Mouse (Mus musculus) thymus, postnatal 4 days (tissue): ENCODE measurements at regions not wholly inside any gene's neighbourhood (a gene's known extent, or its start where the extent isn't known, plus 50 kb on each side); places are given as distances from the start of the nearest gene placed in this dataset.
A peak's percentile ranks its signal among the peaks of the same experiment; 100 is the strongest.

Experiments used
- DNase-seq: peaks from one replicate; pipeline ENCODE4 v3.0.0; 2021

DNA sequence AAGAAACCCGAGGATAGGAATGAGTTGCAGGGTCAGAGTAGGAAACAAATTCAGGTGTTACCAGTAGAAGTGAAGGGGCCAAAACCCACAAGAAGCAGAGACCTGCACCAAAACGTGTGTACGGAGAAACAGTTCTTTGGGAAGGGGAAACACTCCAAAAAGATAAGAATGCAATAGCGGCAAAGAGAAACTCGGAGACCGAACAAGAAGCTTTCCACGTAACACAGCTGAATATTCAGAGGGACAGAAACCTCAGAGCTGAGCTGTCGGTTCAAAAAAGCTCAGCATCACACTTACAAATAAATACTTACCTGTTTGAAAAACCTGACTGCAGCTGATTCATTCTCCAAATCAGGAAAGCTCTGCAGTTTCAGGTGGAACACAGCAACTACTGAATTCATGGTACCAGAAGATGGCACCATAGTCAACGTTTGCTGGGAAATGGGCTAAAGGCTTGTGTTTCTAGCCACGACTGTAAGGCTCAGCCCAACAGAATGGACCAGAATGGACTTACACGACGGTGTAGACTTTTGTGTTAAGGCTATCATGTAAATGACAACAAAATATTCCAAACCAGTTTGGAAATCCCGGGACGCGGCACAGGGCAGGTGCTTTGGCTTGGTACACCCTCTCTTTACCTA, 484.9 kb downstream of the Plcl1 start:
- DNase-seq, result no peak

DNA sequence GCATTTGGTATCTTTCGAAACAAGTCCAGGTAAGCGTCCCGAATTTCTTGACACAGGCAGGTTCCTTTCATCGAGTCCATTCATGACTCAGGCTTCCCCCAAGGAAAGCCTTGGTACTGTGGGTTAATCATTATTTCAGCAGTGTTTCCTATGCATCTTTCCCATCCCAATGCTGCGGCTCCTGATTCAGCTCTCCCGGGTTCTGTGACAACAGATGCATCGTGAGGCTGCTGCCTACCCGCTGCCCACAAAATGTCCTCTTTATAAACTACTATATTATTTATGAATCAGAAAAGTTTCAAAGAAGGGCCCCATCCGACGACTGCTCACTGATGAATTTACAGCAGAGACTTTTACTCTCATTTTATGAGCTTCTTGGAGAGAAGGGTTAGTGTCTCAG, 486.2 kb downstream of the Plcl1 start:
- DNase-seq, result no peak

DNA sequence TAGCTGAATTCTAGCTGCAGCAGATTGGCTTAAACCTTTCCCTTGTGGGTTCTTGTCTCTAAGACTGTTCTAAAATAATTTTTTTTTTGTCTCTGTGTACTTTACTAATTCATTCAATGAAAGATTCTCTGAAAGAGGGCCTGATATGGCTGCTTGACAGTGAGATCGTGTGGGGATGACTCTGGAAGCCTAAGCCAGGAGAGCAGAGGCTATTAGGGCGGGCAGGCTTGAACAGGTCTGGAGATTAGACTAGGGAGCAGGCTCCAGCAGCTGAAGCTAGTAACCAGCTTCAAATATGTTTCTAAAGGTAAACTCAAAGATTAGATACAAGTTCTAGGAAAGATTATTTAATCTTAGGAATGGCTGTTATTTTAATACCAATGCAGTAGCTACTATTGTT, 491.9 kb downstream of the Plcl1 start:
- DNase-seq, result no peak

DNA sequence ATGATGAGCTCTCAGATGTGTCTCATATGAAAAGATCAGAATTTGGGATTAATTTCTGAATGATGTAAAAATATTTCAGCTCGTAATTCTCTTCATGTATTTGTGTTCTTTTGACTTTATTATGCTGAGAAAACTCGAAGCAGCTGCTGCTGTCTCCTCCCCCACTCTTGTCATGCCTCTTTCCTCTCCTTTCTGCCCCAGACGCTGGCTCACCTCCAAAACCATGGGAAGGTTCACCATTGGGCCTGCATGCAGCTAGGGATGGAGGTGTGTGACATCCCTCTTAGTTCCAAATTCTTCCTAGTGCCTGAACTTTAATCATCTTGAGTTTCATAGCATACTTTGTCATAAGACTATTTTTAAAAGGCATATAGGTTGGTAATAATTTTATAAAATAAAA, 492.3 kb downstream of the Plcl1 start:
- no peak for DNase-seq

DNA sequence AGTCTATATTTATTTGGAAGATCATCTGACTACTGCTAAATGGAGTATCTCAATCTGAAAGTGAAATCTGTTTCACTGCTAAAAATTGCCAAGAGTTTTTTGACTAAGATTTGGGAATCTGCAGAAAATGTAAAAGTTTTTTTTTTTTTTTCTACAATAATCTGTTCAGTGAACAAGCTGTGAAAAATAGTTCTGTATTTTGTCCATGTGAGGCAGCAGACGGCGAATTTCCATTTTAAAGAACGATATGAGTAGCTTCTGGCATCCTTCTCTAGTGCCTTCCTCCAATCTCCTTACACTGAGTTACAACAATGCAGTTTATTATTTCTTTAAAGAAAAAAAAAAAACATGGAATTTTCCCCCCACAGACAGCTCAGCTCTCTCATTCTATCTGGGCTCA, 494.3 kb downstream of the Plcl1 start:
- no peak for DNase-seq

DNA sequence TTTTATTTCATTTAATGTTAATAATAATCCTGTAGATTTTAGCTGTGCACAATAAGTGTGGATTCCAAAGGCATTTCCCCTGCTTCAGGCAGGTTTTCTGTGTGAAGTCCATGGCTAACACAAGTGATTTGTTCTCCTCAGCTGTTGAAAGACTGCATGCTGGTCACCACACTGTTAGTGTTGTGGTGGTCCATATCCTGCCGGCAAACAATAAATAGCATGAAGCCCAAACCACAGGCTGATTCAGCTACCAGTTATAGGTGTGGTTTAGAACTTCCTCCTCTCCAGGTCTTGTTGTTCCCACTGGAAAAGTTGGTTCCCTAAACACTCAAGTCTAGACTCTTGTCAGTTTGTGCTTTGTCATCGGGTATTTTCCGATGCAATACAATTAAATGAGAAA, 497.5 kb downstream of the Plcl1 start:
- no peak for DNase-seq

DNA sequence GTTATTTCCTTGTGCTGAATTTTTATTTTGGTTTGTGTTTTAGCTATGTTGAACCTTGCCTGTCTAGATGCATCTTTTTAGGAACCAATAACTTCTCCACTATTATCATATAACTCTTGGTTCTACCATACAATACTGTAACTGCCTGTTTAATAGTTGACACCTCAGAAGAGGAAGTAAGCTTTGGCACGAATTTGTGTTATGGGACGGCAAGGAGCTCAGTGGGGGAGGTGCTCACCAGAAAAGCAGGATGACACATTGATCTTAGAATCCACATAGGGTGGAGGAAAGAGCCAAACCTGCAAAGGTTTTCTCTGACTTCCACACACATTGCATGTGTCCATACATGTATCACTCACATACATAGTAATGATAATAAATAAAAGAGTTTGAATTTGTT, 498.9 kb downstream of the Plcl1 start:
- DNase-seq, result no peak

DNA sequence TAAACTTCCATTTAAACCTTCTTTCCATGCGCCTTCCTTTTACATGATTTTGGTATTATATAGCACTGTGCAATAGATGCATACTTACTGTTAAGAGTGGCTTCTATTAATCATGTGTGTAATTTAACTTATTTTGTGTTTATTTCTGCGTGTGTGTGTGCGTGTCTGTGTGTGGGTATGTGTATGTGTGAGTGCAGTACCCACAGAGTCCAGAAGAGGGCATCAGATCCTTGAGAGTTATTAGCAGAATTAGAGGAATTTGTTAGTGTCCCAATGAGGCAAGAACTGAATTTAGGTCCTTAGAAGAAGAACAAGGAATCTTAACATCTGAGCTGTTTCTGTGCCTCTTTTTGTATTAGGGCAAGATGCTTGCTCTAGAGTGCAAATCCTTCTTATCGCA, 499.5 kb downstream of the Plcl1 start:
- no peak for DNase-seq

DNA sequence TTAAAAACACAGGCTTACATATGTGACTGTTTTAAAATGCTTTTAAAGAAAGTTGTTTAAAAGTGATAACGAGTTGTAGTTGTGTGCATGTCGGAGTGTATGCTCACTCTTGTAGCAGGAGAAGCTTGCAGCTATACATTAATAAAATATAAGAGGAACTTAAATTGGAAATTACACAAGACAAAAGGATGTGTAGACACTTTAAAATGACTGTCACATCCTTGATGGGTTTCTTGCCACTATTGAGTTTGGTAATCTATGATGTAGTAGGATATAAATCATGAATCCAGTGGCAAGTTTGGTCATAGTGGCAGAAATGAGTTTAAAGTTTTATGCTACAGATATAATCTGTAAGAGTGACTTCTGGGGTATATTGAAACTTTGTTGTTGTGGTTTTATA, 504.3 kb downstream of the Plcl1 start:
- DNase-seq, result no peak

DNA sequence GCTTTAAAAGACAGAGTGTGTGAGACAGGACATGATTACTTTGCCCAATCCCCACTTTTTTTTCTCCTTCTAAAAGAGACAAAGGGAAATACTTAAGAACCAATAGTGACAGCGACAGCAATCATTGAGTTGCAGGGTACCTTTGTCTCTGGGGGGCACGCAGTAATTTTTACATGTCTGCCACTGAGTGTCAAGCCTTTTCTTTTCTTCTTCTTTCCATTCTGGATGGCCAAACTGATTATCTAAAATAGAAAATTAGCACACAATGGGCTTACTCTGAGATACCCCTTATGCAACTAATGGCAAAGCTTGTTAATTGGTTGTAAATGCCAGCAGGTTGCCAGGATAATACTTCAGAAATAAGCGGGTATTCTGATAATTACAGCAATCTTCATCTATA, 508.6 kb downstream of the Plcl1 start:
- DNase-seq, result no peak

DNA sequence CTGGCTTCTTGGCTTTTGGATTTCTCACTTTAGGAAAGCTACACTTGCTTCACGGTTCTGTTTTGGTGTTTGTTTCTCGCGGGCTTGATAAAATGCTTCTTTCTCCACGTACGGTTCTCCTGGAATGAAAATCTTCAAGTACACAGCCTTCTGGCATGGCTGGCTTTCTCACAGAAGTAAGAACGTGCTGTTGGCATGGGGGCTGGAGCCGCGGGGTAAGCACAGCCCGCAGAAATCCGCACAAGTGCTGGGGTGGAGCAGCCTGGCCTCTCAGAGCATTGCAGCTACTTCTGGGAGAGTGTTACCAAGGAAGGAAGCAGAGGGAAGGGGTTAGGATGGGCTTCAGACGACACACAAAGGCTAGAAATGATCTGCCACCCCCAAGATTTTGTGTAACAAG, 510.2 kb downstream of the Plcl1 start:
- no peak for DNase-seq

DNA sequence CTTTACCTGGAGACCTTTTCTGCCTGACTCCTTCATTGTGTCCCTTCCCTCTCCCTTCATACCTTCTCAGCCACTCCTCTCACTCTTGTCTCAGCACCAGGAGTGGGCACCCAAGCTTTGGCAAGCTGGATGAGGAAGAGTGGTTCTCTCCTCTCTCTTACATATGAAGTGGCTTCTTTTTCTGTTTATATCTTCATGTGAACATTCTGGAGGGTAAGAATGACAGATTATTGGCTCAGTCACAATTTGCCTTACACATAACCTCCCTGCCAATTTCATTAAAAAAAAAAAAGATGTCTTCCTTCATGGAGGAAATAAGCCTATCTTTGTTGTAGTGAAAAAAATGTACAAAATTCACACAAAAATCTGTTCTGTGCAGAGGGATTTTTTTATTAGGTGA, 513.8 kb downstream of the Plcl1 start:
- DNase-seq, result no peak

DNA sequence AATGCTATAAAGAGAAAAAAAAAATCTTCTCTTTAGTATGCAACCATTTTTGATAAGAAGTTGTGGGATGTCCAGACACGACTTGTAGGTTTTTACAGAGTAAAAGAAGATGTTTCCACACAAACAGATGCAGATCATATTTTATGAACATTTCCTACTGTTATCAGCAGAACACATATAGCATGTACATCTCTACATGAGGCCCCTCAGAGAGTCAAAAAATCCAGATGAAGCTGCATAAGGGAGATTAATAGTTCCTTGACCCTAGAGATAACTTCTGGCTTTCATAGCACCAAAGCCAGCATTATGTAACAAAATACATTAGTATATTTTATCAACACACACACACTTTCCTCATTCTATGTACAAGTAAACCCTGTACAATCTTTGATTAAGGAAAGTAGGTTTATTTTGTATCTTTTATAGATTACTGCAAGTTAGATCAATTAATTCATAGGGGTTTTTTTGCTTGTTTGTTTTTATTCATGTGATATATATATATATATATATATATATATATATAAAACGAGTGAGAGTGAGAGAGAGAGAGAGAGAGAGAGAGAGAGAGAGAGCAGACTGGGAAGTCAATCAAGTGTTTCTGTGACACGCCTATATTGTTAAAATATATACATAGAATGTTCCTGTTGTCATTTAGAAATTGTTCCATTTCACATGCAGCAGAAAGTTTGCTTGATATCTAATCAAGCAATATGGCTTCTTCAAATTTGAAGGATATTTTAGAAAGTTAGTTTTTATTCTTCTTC, 541.2 kb downstream of the Plcl1 start:
- no peak for DNase-seq

DNA sequence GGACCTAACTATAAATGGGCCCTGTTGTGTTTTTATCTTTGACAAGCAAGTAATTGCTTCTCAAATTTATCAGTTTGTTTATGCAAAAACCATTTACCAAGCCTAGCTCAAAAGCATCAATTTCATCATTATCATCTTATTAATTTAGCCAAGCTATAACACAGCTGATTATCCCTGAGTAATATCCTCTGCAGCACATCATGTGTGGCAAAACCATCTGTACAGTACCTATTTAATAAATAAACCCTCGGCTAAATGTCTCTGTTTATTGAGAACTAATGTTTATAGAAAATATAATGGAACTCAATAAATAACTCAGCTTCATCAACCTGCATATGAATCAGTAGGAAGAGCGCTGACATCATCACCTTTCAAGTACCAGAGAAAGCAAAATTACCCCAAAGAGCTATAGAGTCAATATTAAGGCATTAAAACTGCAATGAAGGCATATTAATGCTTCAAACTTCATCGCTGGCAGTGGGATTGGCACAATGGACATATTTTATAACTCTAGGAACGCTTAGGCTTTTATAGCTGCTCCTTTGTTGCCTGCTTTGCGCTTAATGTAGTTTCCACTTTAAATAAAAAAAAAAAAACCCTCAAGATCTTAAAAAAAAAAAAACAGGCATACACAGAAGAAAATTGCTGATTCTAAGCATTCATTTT, 542.0 kb downstream of the Plcl1 start:
- no peak for DNase-seq

DNA sequence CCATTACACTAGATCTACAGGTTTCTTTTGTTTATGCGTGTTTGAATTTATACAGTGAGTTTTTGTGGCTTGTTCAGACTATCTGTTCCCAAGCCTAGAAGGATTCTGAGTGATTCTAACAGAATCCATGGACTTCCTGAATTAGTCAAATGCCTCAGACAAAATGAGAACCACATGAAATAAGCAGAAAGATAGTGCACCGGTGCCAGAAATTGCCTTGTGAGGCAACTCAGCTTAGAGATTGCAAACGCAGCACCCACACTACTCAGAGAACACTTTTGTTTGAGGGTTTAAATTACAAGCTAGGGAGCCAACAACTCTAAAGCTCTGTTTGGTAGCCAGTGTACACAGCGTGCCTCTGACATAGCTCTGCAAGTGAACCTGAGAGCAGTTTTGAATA, 543.9 kb downstream of the Plcl1 start:
- DNase-seq, result no peak

DNA sequence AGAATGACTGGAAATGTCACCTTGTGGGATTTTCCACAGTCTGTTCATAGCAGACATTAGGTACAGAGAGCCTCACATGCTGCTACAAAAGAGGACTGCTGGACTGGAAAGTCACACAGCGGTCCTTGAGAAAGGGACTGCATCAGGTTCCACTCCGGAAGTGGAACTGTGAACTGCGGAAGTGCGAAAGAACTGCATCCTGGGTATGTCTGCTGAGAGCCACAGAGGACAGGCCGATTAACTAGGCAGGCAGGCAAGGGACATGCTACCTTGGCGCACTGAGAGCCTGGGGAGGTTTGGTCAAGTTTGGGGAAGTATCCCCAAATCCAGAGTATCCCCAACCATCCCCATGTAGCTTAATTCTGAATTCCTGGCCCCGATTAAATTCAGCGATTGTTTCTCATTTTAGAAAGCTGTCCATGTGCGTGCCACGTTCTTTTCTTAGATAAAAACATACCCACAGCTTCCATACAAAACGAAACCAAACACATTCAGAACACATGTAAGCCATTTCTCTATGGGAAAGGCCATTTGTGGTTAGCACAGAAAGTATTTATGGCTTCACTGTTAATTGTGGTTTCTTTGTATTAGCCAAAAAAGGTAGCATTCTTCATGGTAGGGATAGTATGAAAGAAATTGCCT, 552.2 kb downstream of the Plcl1 start:
- peak; percentile 7 for DNase-seq

DNA sequence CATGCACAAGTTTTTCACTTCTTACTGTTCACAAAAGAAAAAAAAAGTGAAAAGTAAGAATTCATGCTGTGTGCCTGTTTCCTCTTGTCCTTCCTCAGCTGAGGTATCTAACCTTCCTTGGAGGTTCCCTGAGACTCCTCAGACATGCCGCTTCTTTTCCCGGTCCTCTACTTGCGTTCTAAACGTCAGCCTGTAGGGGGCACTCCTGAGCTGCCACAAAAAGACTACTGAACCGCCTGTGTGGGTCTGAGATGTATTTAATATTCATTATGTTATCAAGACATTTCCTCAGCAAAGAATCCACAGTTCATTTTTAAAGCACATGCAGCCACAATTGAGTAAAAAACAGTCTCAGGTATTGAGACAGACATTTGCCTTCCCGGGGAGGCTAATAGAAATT, 554.6 kb downstream of the Plcl1 start:
- DNase-seq, result peak; percentile 61

DNA sequence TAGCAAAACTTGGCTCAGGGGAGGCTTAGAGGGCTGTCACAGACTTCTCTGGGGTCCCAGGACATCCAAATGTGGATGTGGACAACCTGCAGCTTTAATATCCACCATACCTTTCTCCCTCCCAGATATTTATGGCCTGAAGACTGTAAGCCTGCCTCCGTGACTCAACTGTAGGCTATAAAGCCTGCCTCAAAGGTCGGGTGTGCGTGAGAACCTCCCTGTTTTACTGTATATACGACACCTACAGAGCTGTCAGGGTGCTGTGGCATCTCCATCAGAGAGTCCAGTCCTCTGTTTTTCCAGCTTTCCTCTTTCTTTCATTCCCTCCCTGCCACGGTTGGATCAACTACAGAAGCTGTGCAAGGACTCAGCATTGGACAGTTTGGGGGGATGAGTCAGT, 558.1 kb downstream of the Plcl1 start:
- DNase-seq, result no peak

DNA sequence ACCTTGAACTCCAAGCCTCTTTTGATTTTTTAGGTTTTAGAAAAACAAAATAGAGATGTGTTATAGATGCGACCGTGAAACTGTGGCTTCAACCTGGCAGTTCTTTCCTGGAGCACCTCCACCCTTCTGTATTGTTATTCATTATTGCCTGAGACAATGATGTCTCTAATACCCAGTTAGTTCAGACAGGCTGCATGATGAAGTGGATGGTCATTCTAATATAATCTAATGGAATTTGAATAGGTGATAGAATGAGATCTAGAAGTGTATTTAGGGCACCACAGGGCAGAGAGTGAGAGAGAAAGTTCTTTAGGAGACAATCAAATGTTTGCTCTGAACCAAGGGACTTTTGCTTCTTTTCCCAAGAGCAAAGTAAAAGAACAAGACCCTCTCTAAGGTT, 560.6 kb downstream of the Plcl1 start:
- no peak for DNase-seq

DNA sequence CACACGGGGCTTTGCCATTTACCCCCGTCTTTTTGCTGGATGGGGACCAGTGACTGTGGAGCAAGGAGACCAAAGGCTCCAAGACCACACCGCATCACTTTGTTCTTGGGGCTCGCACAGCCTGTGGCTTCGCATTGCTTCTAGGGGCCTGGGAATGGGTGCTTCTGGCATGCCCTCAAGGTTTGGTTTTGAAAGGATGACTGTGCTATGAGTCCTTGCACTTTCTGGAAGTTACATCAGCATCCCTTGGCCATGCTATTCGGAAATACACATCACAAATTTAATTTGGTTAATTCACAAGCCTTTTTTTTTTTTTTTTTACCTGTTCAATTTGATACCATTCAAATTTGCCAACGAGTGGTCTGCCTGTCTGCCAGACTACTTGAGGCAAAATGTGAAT, 562.1 kb downstream of the Plcl1 start:
- DNase-seq, result no peak

DNA sequence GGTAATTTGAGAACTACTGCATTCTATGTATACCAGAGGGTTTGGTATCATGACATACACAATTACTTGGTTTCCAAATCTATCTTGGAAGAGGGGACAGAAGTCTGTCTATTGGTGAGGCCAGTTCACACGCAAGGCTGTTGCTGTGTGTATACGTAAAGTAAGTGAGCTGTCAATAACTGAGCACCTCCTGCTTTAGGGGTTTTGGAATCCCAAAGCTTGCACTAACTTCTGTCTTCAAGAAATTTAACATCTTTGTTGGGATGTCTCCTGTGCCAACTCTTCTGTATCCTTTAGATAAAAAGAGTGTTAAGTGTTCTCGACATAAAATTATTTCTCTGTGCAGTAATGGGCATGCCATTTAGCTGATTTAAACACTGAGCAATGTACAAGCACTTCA, 572.1 kb downstream of the Plcl1 start:
- DNase-seq, result no peak

DNA sequence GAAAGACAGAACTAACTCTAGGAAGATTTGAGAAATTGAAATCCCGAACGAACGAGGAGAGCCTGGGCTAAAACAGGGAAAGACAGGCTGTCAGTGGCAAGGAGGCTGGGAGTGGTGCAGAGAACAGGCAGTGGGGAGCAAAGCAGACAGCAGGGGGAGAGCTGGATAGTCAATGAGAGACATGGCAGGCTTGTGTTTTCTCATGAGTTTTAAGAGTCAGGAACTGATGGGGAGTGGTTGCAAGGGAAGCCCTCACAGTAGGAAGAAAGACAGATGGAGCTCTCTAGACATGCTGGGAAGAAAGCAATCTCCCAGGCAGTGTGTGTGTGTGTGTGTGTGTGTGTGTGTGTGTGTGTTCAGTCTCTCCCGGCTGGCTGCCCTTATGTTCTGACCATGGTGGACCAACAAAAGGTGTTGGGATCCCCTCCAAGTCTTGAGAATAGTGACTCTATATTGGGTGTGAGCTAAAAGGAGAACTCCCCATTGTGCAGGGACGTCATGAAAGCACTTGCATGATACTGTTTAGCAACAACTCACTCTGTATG, 577.9 kb downstream of the Plcl1 start:
- DNase-seq, result no peak

DNA sequence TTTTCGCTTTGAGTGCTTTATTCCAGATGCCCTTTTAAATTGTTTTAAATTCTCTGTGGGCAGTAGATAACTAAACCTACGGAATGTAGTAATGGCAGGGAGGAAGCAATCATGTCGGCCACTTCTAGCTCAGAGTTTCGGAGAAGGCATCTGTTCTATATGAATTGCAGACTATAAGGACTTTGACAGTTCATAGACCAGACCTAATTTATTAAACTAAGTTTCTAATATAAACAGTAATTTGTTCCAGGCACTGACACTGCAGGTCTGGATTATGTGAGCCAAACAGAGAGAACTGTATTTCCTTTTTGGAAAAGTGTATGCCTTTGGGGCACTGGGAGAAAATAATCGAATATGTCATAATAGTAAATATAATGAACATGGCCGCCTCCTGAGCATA, 591.4 kb downstream of the Plcl1 start:
- DNase-seq, result no peak
